21 mouse cellular contexts compared by ENCODE assay signal in the genomic region with DNA sequence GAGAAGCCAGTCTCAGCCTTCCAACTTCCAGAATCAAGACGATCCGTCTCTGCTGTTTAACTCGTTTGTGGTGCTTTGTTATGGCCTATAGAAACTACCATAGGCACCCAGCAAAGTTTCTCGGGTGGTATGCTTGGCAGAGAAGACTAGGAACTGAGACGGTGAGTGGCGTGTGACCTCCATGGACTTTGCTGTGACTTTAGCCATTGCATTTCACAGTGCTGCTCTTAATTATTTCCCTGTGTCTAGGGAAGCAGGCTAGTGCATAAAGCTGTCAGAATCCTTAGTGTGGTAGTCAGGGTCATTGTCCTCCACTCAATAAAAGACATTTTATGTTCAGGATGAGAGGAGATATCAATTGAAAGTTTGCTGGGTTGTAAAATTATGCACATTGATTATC. TPM values are rescaled to one million over a fixed set of nuclear protein-coding genes. Genes with fewer than 3 reads are reported as not detected.
DNase-seq lines count a peak whose midpoint lies in the region; ATAC-seq and TF ChIP-seq lines count a peak whose summit lies in the region.
"Had no signal": no experiment of that assay in that cellular context is flagged by ENCODE, and none has a peak within 500 bp of the region (broad histone marks: within the 10 kb centered on the region; RNA-seq: fewer than 3 reads in every experiment).

No protein-coding gene starts in this region.

- TF ChIP-seq CTCF in layer of hippocampus, adult 2 months (conservative IDR thresholded peaks at IDR 0.05): no peak

- H3K27ac ChIP-seq in layer of hippocampus, adult 2 months: peak overlapping the region; percentile 82
- H3K27ac ChIP-seq in neural tube, embryonic 12.5 days: no peak overlapping the region
- H3K27ac ChIP-seq: heart, adult 2 months; heart, embryonic 15.5 days had no signal

- 21% methylated on average over 6 of the region's 6 CpGs for WGBS in neural tube, embryonic 12.5 days

- H3K79me2 ChIP-seq in myocyte (ENCODE audit: control insufficient read depth, insufficient read depth): no peaks in the 10 kb centered on the region

- H3K4me3 ChIP-seq in layer of hippocampus, adult 2 months: no peak overlapping the region
- H3K4me3 ChIP-seq in neural tube, embryonic 12.5 days: no peak overlapping the region
- no peak overlapping the region for H3K4me3 ChIP-seq in myocyte
- H3K4me3 ChIP-seq: heart, adult 2 months; heart, embryonic 15.5 days; hindbrain, embryonic 15.5 days had no signal

- DNase-seq in layer of hippocampus, adult 2 months (ENCODE audit: low spot score in 2 of 2): no peak
- no peak for DNase-seq in layer of hippocampus, postnatal 36 days
- DNase-seq in neural tube, embryonic 10.5 days (ENCODE audit: extremely low spot score, low spot score): no peak
- DNase-seq in adrenal gland, adult 18-20 months (ENCODE audit: low spot score in 2 of 2): no peak
- DNase-seq in right cerebral cortex, postnatal 25 days: no peak
- DNase-seq: adrenal gland, postnatal 36 days; cerebellum, adult 9-11 months; gastrocnemius, postnatal 10 days; heart, adult 2 months; kidney, adult 2 months; kidney, postnatal 36 days; lung, adult 18-20 months; lung, postnatal 4 days; retina, postnatal 1 day; thymus, postnatal 14 days had no signal

- no peaks in the 10 kb centered on the region for H3K27me3 ChIP-seq in neural tube, embryonic 12.5 days (replicated peaks)
- H3K27me3 ChIP-seq in myocyte (ENCODE audit: control insufficient read depth, insufficient read depth, insufficient read length): no peaks in the 10 kb centered on the region
- H3K27me3 ChIP-seq: heart, embryonic 15.5 days; hindbrain, embryonic 15.5 days; Patski had no signal

- H3K9me3 ChIP-seq in neural tube, embryonic 12.5 days: no peaks in the 10 kb centered on the region
- H3K9me3 ChIP-seq: heart, embryonic 15.5 days; hindbrain, embryonic 15.5 days had no signal

- H3K9ac ChIP-seq in neural tube, embryonic 12.5 days: no peak overlapping the region
- H3K9ac ChIP-seq: heart, embryonic 15.5 days; hindbrain, embryonic 15.5 days had no signal

- no peak for TF ChIP-seq POLR2A in myocyte (IDR thresholded peaks at IDR 0.05; ENCODE audit: insufficient read length, low read depth)

- no peaks in the 10 kb centered on the region for H3K36me3 ChIP-seq in neural tube, embryonic 12.5 days
- no peaks in the 10 kb centered on the region for H3K36me3 ChIP-seq in myocyte (ENCODE audit: control insufficient read depth, insufficient read depth)
- H3K36me3 ChIP-seq: heart, embryonic 15.5 days; hindbrain, embryonic 15.5 days had no signal

- ATAC-seq in neural tube, embryonic 12.5 days (ENCODE audit: low FRiP score, low read depth): peak; percentile 69; the same call in 1 of the 2 replicates
- ATAC-seq: activated CD4-positive, CD25-positive, alpha-beta regulatory T cell, adult 4 months; Patski had no signal

- no peak overlapping the region for H3K4me2 ChIP-seq in neural tube, embryonic 12.5 days (replicated peaks)
- peak overlapping the region; percentile 63 for H3K4me2 ChIP-seq in myocyte (ENCODE audit: low read depth)
- H3K4me2 ChIP-seq: heart, embryonic 15.5 days; hindbrain, embryonic 15.5 days had no signal

- H3K4me1 ChIP-seq in neural tube, embryonic 12.5 days: peaks cover 16% of the 10 kb centered on the region
- H3K4me1 ChIP-seq: heart, embryonic 15.5 days; hindbrain, embryonic 15.5 days had no signal

- no peak overlapping the region for H3ac ChIP-seq in myocyte (ENCODE audit: control insufficient read depth, insufficient read length)

TF ChIP-seq in myocyte, 11 proteins besides CTCF, POLR2A, EP300 and RAD21:
- no peak for TF ChIP-seq E2F4 (IDR thresholded peaks at IDR 0.05; ENCODE audit: insufficient read depth)
- TF ChIP-seq CEBPB (IDR thresholded peaks at IDR 0.05; ENCODE audit: insufficient read depth, poor library complexity, severe bottlenecking): no peak
- TF ChIP-seq POLR2AphosphoS2 (IDR thresholded peaks at IDR 0.05; ENCODE audit: insufficient read length, low read depth): no peak
- TF ChIP-seq MAX (IDR thresholded peaks at IDR 0.05; ENCODE audit: low read depth): no peak
- no peak for TF ChIP-seq SRF (IDR thresholded peaks at IDR 0.05; ENCODE audit: control insufficient read depth, insufficient read length, low read depth)
- TF ChIP-seq MYOD1 (IDR thresholded peaks at IDR 0.05; ENCODE audit: control insufficient read depth in 1 of 3, insufficient read length in 2 of 3, low read depth in 2 of 3): no peak
- no peak for TF ChIP-seq TCF3 (IDR thresholded peaks at IDR 0.05; ENCODE audit: insufficient read length, low read depth)
- TF ChIP-seq MYOG (IDR thresholded peaks at IDR 0.05; ENCODE audit: control insufficient read depth in 1 of 3, insufficient read depth in 1 of 3, insufficient read length in 2 of 3, low read depth in 2 of 3): no peak
- TF ChIP-seq TCF12 (IDR thresholded peaks at IDR 0.05; ENCODE audit: insufficient read depth, poor library complexity, severe bottlenecking): no peak
- no peak for TF ChIP-seq USF1 (IDR thresholded peaks at IDR 0.05; ENCODE audit: low read depth)
- no peak for TF ChIP-seq REST (IDR thresholded peaks at IDR 0.05; ENCODE audit: insufficient read depth, insufficient read length)

RNA-seq across cellular contexts. Expression of a gene that starts 49.3 kb away (rescaled TPM):
- total RNA-seq in layer of hippocampus, adult 2 months (2021): 1 to 10 TPM; 1.5 to 2.2 TPM
- total RNA-seq in layer of hippocampus, postnatal 36 days (2021): 1 to 10 TPM; 1.5 to 2.0 TPM
- polyA plus RNA-seq in neural tube, embryonic 12.5 days (2016; fragmentation: Nextera tagmentation; extraction: Ambion mirVana): 3.4 and 3.9 TPM in 2 replicates
- polyA plus RNA-seq in myocyte (2012; fragmentation: generic; extraction: Trizol): 6.9 TPM
- 1 to 10 TPM; 2.4 to 2.9 TPM for total RNA-seq in adrenal gland, adult 18-20 months (2021)
